Mouse (Mus musculus) bone marrow, adult 2 months (tissue): ENCODE data around the gene Mon2.

Experiments used
- CTCF ChIP-seq: fragments of 200-500 bp; IDR thresholded peaks from 2 replicates; pipeline ENCODE4 v1.5.1; 2011; ENCODE audit warnings: low read length, control low read depth; ENCODE audit not compliant: control insufficient read depth, insufficient read depth
- POLR2A ChIP-seq: fragments of 200-500 bp; IDR thresholded peaks from 2 replicates; pipeline ENCODE4 v1.6.1; 2011; ENCODE audit warnings: low read depth, mild to moderate bottlenecking, control low read depth, low read length, borderline replicate concordance; ENCODE audit not compliant: control insufficient read depth

DNA sequence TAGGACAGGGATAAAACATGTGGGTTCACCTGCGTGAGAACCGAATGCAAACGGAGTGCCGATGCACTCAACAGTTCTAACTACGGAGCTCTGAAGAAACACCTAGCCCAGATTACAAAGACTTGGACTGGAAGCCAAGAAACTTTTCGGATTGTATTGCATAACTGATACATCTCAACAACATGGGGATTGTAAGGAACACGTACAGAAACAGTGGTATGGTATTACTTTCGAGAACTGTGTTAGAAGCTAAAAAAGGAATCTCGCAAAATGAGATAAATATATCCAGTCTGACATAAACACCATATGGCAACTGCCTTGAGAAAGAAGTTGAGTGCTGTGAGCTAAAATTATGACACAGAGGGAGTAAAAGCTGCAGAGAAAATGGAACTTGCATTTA is 86.4 kb downstream of the Mon2 start:
- TF ChIP-seq POLR2A (no peak), CTCF (no peak)
